Mouse (Mus musculus) NIH3T3 (cell line): ENCODE data around the gene Klk4.

Source experiments
- DNase-seq: peaks from one replicate; pipeline ENCODE4 v3.0.0-alpha.2; 2012; ENCODE audit warnings: low read depth

Klk4 gene

GRCm38 (mm10) chr7:43880912-43881311 is at the start of gene Klk4:
Klk4 (plus strand) TSS chr7:43881160.
- peak; percentile 23 for DNase-seq

- no peak for DNase-seq
Observed at GRCm38 (mm10) chr7:43841701-43842100, 39.3 kb upstream of the Klk4 start, which contains the start of gene Klk5. Klk5 (plus strand) TSS chr7:43841971.

GRCm38 (mm10) chr7:43843801-43844200 is 37.2 kb upstream of the Klk4 start:
- DNase-seq = no peak

- DNase-seq = no peak
Observed at GRCm38 (mm10) chr7:43851616-43852015, 29.3 kb upstream of the Klk4 start.

GRCm38 (mm10) chr7:43854642-43855380 is 26.1 kb upstream of the Klk4 start:
- DNase-seq = no peak

GRCm38 (mm10) chr7:43855709-43856108 is 25.3 kb upstream of the Klk4 start:
- DNase-seq = no peak

GRCm38 (mm10) chr7:43856307-43856706 is 24.7 kb upstream of the Klk4 start:
- DNase-seq = peak; percentile 16

GRCm38 (mm10) chr7:43857501-43857900 is 23.5 kb upstream of the Klk4 start:
- DNase-seq = no peak

GRCm38 (mm10) chr7:43860411-43860810 is 20.5 kb upstream of the Klk4 start:
- no peak for DNase-seq

- DNase-seq = peak; percentile 86
Observed at GRCm38 (mm10) chr7:43873237-43873636, 7.7 kb upstream of the Klk4 start.

GRCm38 (mm10) chr7:43873674-43874073 is 7.3 kb upstream of the Klk4 start:
- no peak for DNase-seq

- DNase-seq = no peak
Observed at GRCm38 (mm10) chr7:43874868-43875375, 6.0 kb upstream of the Klk4 start.

GRCm38 (mm10) chr7:43876444-43876843 is 4.5 kb upstream of the Klk4 start:
- no peak for DNase-seq

- DNase-seq = no peak
Observed at GRCm38 (mm10) chr7:43878281-43878680, 2.7 kb upstream of the Klk4 start.

- no peak for DNase-seq
Observed at GRCm38 (mm10) chr7:43882346-43882745, 1.4 kb downstream of the Klk4 start.

GRCm38 (mm10) chr7:43882811-43883210 is 1.9 kb downstream of the Klk4 start:
- no peak for DNase-seq

- DNase-seq = peak; percentile 49
Observed at GRCm38 (mm10) chr7:43883547-43883946, 2.6 kb downstream of the Klk4 start.

- no peak for DNase-seq
Observed at GRCm38 (mm10) chr7:43891365-43891764, 10.4 kb downstream of the Klk4 start.

- DNase-seq = no peak
Observed at GRCm38 (mm10) chr7:43891788-43892187, 10.8 kb downstream of the Klk4 start.

GRCm38 (mm10) chr7:43894836-43895235 is 13.9 kb downstream of the Klk4 start:
- peak; percentile 95 for DNase-seq

GRCm38 (mm10) chr7:43914821-43915220 is 33.9 kb downstream of the Klk4 start:
- no peak for DNase-seq

- no peak for DNase-seq
Observed at GRCm38 (mm10) chr7:43918426-43918825, 37.5 kb downstream of the Klk4 start.

- DNase-seq = no peak
Observed at GRCm38 (mm10) chr7:43918871-43919270, 37.9 kb downstream of the Klk4 start.
